Mouse (Mus musculus): ENCODE measurements around the gene Foxe3.
"Not testable (repeated sequence)": the region's sequence is repeated elsewhere in the genome, so short reads cannot be mapped to it uniquely, and the experiment has no call there.

Gene Foxe3

DNA sequence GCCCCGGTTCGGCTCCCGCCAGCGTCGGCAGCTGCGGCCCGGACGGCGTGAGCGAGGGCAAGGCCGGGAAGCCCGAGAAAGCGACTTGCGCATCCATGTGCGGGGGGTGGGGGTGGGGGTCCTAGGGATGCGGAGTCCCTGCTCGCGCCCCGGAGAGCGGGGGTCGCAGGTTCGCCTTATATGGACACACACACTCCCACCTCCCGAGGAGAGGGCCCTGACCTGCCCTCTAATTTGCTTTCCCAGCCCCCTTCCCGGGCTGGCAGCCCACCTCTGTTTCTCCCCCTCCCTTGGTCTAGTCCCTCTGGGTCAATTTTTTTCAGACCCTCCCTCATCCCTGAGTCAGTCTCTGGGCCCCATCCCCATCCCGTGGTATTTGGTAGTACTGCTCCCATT, at the start of gene Foxe3:
Foxe3 (minus strand) TSS at position 97 of the 396 bp plus-strand sequence.
- no peak for DNase-seq (ENCODE audit: low read depth, low spot score)

DNA sequence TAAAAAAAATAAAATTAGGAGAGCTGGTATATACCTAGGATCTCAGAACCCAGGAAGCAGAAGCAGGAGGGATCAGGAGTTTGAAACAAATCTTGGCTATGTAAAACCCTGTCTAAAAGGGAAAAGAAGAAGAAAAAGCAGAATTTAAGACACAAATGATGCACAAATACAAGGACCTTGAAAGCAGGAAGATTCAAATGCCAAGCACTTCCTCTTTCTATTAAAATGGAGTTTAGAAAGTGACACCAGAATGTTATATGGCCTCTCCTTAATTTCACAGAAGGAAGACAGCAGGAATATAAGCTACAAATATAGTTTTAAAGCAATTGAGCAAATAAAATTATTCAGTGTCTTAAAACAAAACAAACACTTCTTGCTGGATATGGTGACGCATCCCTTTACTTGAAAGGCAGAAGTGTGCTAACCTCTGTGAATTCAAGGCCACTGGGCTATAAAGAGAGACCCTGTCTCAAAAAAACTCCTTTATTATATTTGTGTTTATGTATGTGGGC, 47.5 kb upstream of the Foxe3 start:
- DNase-seq (ENCODE audit: low read depth, low spot score) = no peak

DNA sequence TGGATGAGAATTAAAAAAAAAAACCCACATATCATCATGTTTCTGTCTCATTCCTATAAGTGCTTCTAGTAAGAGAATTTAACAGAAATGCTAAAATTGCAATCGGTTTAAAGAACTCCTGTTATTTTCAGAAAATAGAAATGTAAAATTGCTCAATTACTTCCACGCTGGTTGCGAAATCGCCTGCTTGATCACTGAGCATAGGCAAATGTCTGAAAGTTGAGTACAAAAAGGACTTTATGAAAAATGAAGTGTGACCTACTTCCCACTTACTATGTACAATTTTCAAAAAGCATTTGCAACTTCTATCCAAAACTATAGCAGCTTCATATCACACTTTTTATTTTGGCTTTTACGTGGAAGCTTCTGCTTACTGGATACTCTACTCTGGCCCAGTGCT, 44.9 kb upstream of the Foxe3 start:
- DNase-seq (ENCODE audit: low read depth, low spot score) = no peak

DNA sequence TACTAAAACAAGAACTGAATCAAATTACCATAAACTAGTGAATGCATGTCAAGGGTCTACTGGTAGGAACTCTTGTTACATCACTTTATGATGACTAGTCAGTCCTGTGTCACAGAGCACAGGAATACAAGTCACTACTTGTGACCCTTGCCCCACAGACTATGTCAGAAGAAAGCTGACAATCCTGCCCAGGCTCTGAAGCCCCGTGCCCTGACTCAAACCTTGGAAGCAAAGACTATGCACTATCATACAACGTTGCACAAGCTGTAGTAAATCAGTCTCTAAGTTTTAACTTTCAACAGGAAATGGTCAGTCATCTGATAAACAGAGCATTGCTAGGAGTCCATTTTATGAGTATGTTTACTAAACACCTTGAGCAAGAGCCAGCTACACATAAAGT, 35.1 kb upstream of the Foxe3 start:
- not testable (repeated sequence) for DNase-seq (ENCODE audit: low read depth, low spot score)

DNA sequence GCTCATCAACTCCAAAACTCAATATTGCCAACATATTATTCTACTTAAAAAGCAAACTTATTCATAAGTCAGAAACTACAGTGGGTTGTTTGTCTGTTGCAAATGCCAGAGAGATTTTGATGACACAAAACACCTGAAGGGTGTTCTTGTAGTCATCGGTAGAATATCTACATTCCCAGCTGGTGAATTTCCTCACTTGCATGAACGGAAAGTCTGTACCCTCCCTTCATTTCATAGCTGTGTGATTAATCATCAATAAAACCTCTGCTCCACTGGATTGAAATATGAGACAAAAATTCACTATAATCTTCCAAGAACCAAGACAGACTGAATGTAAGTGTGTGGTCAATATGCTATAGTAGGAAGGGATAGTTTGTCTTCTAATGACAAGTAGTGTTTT, 33.7 kb upstream of the Foxe3 start:
- DNase-seq (ENCODE audit: low read depth, low spot score) = no peak

DNA sequence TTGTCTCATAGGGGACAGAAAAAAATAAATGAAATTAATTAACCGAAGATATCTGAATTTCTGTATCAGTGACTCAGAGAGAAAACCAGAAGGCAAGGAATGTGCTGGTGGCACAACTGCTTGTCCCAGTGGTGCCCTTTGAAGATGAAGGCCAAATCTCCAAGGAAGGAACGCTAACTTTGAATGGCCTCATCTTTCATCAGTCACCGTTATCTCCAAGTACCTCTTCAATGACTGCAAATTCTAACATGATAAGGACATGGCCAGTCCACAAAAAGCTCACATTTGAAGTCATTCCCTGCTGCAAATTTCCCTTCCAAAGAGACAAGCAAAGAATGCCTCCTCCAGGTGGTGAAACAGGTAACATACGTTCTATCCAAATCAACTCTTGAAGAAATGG, 33.0 kb upstream of the Foxe3 start:
- no peak for DNase-seq (ENCODE audit: low read depth, low spot score)

DNA sequence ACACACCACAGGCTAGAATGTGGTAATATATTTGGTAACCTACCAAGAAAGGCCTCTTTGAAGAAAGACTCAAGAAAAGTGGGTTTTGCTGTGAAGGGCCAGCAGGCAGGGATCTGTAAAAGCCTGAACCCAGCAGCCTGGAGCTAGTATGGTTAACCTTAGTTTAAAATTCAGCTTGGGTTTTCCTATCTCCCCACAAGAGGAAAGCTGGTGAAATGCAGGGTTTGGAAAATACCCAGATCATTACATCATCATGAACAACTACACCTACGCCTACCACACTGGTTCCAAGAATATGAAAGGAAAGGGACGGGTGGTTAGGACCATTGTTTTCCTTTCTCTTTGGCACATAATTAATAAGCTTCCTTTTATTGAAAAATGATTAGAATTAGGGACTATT, 32.4 kb upstream of the Foxe3 start:
- DNase-seq (ENCODE audit: low read depth, low spot score) = no peak

DNA sequence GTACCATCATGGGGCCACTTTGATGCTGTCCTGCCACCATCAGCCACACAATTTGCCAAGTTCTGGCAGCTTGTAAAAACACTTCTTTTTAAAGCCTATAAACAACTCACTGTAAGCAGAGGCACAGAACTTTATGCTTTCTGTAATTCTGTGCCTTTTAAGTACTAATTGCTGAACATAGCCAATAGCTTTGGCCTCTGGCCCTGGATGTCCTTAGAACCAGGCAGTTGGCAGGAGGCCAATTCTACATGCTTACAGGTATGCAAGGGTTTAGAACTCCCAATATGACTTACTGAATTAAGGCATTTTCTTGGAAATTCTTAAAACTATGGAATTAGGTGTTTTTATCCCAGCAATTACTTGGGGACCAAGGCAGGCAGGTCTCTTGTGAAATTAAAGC, 31.6 kb upstream of the Foxe3 start:
- no peak for DNase-seq (ENCODE audit: low read depth, low spot score)

DNA sequence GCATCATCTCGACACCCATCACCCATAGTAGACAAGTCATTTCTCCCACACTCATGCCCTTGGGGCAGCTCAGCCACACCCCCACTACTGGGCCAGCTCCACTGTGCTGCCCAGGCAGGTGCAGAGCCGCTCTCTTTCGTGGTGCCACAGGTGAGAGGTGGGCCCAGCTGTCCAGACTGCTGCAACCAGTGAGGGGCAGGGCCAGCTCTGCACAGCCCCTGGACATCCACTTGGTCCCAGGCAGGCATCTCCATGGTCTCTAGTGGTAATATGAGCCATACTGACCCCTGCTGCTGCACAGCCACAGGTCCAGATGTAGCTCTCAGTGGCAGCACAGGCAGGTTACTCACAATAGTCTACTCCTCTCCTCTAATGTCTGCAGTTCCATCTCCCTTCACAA, 27.4 kb upstream of the Foxe3 start:
- no peak for DNase-seq (ENCODE audit: low read depth, low spot score)

DNA sequence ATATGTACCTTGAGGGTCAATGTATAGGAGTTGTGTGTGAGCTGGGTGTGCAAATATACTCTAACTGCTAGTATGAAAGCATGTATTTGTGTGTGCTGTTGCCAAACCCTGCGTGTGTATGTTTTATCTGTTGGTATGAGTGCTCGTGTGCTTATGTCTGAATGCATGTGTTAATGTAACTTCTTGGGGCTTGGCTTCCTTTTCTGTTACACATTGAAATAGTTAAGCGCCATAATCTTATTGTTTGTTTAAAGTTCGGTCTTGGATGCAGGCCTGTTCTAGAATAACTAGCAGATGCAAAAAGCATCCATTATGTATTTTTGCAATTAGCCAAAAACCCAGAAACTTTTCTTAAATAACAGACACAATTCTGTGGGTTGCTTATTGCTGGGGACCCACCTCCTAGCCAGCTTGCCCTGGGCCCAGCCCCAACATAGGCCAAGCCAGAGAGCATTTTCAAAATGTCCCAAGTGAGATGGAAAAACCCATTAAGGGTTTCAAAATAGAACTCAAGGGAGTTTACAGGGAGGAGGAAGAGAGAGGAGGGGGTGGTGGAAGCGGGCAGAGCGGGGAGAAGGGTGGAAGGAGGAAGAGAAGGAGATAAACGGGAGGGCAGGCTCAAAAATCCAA, 22.2 kb upstream of the Foxe3 start:
- DNase-seq (ENCODE audit: low read depth, low spot score) = no peak

DNA sequence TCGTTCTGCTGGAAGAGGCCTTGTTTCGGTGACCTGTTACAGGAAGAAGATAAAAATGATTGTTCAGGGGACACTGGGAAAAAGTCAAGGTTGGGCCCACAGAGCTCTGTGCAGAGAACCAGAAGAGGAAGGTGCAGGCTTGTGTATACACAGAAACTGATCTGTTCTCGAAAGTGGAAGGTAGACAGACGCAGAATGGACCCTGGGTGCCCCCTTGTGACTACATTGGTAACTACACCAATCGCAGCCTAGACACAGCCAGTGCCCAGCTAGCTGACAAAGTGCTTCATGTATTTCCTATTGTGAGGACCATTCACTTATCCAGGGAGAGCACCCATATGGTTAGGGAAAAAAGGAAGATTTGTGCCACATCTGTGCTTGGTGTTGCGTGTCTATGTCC, 21.6 kb upstream of the Foxe3 start:
- peak; percentile 50 for DNase-seq (ENCODE audit: low read depth, low spot score)

DNA sequence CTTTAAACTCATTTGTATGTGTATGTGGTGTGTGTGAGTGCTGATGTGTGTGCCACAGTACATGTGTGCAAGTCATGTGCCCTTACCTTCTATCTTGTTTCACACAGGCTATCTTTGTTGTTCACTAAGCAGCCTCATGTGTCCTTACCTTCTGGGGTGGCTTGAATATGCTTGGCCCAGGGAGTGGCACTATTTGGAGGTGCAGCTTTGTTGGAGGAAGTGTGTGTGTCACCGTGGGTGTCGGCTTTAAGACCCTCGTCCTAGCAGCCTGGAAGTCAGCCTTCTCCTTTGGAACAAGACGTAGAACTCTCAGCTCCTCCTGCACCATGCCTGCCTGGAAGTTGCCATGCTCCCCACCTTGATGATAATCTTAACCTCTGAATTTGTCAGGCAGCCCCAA, 20.6 kb upstream of the Foxe3 start:
- no peak for DNase-seq (ENCODE audit: low read depth, low spot score)

DNA sequence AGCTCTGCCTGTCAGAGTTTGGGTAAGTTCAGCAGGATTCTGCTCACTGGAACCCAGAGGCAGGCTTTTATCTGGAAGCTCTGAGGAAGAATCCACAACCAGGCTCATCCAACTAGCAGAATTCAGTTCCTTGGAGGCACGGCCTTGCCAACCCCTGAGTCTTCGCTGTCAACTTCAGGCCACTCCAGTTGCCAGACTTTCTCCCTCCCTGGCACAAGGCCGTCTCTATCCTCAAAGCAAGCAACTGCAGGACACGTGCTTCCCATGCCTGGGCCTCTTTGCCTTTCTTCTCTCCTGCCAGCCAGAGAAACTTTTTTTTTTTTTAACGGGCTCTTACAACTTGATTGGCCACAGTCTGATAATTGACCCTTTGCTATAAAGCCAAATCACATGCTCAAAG, 19.2 kb upstream of the Foxe3 start:
- DNase-seq (ENCODE audit: low read depth, low spot score) = no peak

DNA sequence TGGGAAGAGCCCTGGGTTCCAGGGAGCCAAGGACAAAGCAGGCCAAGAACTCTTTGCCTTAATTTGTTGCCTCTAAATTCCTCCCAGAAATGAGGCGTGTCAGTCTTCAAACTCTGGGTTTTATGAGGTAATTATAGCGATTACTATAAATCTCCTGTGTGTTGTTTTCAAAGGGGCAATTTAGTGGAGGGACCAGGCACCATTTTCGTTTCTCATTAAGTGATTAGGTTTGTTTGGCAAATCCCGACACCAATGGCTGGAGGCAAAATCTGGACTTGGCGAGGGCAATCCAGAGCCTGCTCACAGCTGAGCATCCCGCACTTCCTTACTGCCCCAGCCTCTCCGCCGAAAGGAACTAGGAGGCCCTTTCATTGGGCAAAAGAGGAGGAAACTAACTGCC, 16.8 kb upstream of the Foxe3 start:
- DNase-seq (ENCODE audit: low read depth, low spot score) = no peak

DNA sequence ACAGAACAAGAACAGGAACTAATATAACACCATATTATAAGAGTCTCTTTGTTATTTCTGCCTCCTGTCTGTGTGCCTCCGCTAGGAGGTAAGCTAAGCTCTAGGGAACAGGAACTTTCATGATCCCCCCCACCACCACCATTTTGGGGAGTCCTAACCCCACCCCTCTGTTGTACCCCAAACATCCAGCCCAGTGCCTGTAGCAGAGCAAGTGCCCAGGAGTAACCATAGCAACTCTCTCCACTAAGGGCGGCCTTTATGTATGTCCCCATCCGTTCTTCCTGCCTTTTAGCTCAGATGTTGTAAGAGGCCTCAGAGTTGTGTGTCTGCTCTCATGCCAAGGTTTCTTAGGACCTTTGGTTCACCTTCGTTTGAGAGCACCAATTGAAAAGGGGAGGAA, 16.3 kb upstream of the Foxe3 start:
- no peak for DNase-seq (ENCODE audit: low read depth, low spot score)

DNA sequence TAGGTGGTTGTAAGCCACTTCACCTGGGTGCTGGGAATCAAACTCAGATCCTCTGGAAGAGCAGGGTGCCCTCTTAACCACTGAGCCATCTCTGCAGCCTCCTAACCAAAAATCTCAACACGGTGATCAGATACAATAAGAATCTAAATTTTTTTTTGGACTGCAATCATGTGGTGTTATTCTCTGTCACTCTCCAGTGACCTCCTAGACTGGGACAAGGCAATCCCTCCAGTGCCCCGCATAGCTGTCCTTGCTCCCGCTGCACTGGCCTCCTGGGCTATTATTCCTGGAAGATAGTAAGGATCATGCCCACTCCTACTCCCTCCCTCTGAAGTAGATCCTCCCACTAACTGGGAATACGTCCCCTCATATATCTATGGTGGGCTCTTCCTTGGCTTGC, 15.5 kb upstream of the Foxe3 start:
- DNase-seq (ENCODE audit: low read depth, low spot score) = no peak

DNA sequence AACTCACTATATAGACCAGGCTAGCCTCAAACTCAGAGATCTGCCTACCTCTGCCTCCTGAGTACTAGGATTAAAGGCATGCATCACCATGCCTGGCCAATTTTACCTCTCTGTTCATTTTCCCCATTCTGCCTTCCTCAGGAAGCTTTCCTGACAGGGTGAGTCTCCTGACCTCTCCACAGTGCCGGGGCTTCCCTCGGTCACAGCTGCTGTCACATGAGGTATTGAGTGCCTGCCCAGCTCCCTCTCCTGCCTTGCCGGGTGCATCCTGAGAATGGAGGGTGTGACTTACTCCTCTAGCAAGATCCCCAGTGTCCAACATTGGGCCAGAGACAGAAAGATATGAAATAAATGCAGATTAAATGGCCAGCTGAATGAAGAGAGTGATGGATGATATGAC, 12.4 kb upstream of the Foxe3 start:
- no peak for DNase-seq (ENCODE audit: low read depth, low spot score)

DNA sequence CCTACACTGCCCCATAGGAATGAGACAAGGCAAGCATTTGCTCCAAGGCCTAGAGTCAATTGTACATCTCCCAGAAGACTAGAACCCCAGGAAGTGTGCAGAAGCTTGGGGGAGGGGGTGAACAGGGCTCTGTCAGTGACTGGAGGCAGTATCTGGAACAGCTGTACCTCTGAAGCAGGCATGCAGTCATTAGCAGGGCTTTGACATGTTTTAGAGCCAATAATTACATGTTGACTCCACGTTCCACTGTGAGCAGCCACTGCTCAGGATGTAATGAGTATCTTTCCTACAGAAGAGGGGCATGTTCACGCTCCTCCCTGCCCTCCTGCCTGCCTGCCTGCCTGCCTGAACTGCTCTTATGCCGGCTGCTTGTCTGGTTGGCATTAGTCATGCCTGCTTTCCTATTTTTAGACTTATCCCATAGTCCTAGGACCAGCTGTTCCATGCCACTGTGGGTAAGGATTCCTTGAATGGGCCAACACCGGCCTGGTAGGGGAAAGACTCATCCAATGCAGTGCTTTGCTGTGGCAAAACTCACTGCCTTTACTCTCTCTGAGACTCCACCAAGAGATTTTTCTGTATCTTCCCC, 11.7 kb upstream of the Foxe3 start:
- no peak for DNase-seq (ENCODE audit: low read depth, low spot score)

DNA sequence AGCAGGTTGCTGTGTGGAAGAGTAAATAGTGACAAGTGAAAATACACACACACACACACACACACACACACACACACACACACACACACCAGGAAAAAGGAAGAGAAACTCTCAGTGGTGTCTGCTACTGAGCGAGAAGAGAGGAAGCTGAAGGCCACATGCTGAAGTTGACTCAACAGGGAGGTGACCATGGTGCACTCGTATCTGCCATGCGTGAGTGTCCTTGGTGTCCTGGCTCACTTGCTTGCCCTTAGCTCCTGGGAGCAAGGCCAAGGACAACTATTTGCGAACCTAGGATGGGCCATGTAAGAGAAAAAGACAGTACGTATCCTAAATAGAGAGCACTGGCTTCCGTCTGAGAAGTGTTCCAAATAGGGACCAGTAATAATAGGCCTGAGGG, 8.4 kb upstream of the Foxe3 start:
- no peak for DNase-seq (ENCODE audit: low read depth, low spot score)

DNA sequence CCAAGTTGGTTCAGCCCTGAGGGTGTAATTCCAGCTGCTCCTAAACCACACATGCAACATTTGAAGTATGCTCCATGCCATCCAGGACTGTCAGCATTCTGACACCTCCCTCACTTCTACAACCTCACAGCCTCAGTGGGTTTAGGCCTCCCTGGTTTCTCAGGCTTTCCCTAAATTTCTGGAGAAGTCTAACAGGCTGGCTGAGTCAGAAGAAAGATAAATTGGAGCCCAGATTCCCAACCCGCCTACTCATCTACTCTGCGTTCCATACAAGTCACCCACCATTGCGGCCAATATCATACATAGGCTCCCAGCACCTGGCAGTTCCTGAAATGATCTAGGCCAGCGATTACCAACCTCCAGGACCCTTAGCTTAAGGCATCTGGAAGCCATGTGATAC, 6.9 kb upstream of the Foxe3 start:
- DNase-seq (ENCODE audit: low read depth, low spot score) = no peak

DNA sequence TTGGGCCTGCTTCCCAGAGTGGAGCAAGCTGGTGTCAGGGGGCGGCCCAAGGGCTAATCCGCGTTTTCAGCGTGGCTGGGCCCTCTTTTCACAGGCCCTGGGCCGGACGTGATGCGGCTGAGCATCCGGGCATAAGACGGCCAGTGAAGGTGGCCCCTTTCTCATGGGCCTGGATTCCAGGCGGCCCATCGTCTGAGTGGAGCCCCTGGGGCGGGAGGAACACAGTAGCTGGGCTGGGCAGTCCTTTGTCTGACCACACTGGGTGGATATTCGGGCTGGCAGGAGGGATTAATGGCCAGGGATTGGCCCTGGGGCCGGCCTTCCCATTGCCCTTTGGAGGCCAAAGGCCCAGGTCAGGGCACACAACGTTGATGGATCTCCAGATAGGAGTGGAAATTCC, 3.3 kb upstream of the Foxe3 start:
- no peak for DNase-seq (ENCODE audit: low read depth, low spot score)

DNA sequence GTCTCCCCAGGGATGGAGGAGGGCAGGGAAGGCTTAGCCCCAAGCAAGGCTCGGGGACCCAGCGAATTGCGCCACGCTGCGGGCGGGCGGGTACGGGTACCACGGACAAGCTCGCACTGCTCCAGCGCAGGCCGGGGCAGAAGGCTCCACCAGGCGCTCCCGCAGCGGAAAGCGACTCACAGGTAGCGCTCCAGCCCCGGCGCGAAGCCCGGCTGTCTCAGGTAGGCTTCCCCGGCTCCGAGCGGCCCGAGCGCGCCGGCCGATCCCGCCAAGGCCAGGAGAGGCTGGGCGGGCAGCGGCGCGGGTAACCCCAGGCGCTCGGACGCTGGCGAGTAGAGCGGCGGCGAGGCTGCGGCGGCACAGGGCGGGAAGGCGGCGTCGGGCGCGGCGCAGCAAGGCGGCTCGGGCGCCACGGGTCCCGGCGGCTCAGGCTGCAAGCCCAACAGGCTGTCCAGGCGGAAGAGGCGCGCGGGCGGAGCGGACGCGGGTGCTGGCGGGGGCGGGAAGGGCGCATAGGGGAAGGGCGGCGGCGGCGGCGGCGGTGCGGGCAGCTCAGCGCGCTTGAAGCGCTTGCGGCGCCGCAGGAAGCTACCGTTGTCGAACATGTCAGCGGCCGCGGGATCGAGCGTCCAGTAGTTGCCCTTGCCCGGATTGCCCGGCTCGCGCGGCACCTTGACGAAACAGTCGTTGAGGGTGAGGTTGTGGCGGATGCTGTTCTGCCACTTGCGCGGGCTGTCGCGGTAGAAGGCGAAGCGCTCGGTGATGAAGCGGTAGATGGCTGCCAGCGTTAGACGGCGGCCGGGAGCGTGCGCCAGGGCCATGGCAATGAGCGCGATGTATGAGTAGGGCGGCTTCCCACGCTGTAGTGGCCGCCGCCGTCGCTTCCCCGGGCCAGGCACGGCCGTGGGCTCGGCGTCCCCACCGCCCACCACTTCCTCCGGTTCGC, 569 bp downstream of the Foxe3 start:
- no peak for DNase-seq (ENCODE audit: low read depth, low spot score)

DNA sequence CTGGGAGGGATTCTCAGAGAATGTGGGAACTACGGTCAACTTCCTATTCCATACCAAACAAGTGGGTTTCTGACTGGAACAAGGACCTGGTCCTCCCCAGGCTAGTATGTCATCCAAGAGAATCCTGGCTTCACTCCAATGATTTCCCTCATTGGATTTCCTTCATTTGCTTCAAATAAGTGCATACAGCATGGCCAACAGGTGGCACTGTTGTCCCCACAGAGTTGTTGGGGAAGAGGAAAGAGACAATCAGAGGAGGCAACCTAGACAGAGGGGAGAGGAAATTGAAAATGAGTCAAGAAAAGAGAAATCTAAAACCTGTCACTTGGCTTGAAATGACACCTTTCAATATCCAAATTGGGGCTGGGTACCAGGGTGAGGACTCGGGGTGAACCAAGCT, 8.7 kb downstream of the Foxe3 start:
- DNase-seq (ENCODE audit: low read depth, low spot score) = peak; percentile 62

All from CD4-positive helper T cell, adult 2 months (primary cell).